In genomic region chr6:122874720-122875389, GRCm38 (mm10) we compare ENCODE assay signal across 8 mouse cellular contexts. TPM values are rescaled to one million over a fixed set of nuclear protein-coding genes. Genes with fewer than 3 reads are reported as not detected.
DNase-seq lines count a peak whose midpoint lies in the region; ATAC-seq and TF ChIP-seq lines count a peak whose summit lies in the region.

No protein-coding gene starts in this region.

- peak overlapping the region; percentile 89 for H3K4me3 ChIP-seq in heart, embryonic 11.5 days (ENCODE audit: low read depth, low read length)
- H3K4me3 ChIP-seq in E14TG2a.4 (replicated peaks; ENCODE audit: low read length), result peak overlapping the region; percentile 98
- H3K4me3 ChIP-seq in intestine, embryonic 15.5 days (replicated peaks), result peak overlapping the region; percentile 84
- peak overlapping the region; percentile 81 for H3K4me3 ChIP-seq in midbrain, embryonic 12.5 days

- H3K4me1 ChIP-seq in heart, embryonic 11.5 days (ENCODE audit: control insufficient read depth, insufficient read depth, low read length), result peaks cover 5% of the 10 kb centered on the region
- peaks cover 50% of the 10 kb centered on the region for H3K4me1 ChIP-seq in E14TG2a.4 (replicated peaks; ENCODE audit: low read depth, low read length)
- 0 out of 2 replicates have a peak, but pooled peaks cover 5% of the 10 kb centered on the region for H3K4me1 ChIP-seq in intestine, embryonic 15.5 days (replicated peaks)
- peaks cover 10% of the 10 kb centered on the region for H3K4me1 ChIP-seq in midbrain, embryonic 12.5 days

- intact Hi-C loops in gastrocnemius, postnatal 36 days (cut with DNase I), result loop anchor here (5.0 kb wide), 3 partner anchors 43 to 133 kb away; no protein-coding TSS in a partner anchor

- no peaks in the 10 kb centered on the region for H3K27me3 ChIP-seq in heart, embryonic 11.5 days (ENCODE audit: control insufficient read depth, insufficient read depth, low read length)
- no peaks in the 10 kb centered on the region for H3K27me3 ChIP-seq in E14TG2a.4 (ENCODE audit: insufficient read depth, low read length)
- H3K27me3 ChIP-seq in intestine, embryonic 15.5 days (replicated peaks), result no peaks in the 10 kb centered on the region
- H3K27me3 ChIP-seq in midbrain, embryonic 12.5 days, result 0 out of 2 replicates have a peak, but pooled peaks cover 4% of the 10 kb centered on the region

- H3K36me3 ChIP-seq in heart, embryonic 11.5 days (ENCODE audit: control insufficient read depth, insufficient read depth, low read length), result 0 out of 2 replicates have a peak, but pooled peaks cover 2% of the 10 kb centered on the region
- peaks cover 44% of the 10 kb centered on the region for H3K36me3 ChIP-seq in E14TG2a.4 (ENCODE audit: insufficient read depth, low read length)
- H3K36me3 ChIP-seq in intestine, embryonic 15.5 days, result no peaks in the 10 kb centered on the region
- peaks cover 17% of the 10 kb centered on the region for H3K36me3 ChIP-seq in midbrain, embryonic 12.5 days

- H3K4me2 ChIP-seq in heart, embryonic 11.5 days, result peak overlapping the region; percentile 74
- peak overlapping the region; percentile 54 for H3K4me2 ChIP-seq in intestine, embryonic 15.5 days (replicated peaks)
- peak overlapping the region; percentile 59 for H3K4me2 ChIP-seq in midbrain, embryonic 12.5 days (replicated peaks)

- peak; percentile 67 for ATAC-seq in heart, embryonic 11.5 days (replicated peaks; ENCODE audit: insufficient number of reproducible peaks, low FRiP score, low TSS enrichment)
- ATAC-seq in intestine, embryonic 15.5 days, result peak; percentile 77
- peak; percentile 81 for ATAC-seq in midbrain, embryonic 12.5 days (ENCODE audit: low FRiP score, low read depth)

- peak overlapping the region; percentile 81 for H3K9ac ChIP-seq in heart, embryonic 11.5 days (ENCODE audit: low read depth, low read length)
- H3K9ac ChIP-seq in intestine, embryonic 15.5 days, result peak overlapping the region; percentile 94
- peak overlapping the region; percentile 87 for H3K9ac ChIP-seq in midbrain, embryonic 12.5 days (replicated peaks)

- TF ChIP-seq CTCF in E14TG2a.4 (conservative IDR thresholded peaks at IDR 0.05; ENCODE audit: low read length), result no peak

- no peak for DNase-seq in heart, adult 9 months (ENCODE audit: low spot score in 2 of 2)
- DNase-seq in embryo, embryonic 11.5 days (ENCODE audit: low read depth, low spot score), result peak; percentile 32
- DNase-seq in layer of hippocampus, adult 18-20 months (ENCODE audit: low spot score in 2 of 2), result no peak
- DNase-seq in gastrocnemius, postnatal 36 days, result no peak

- 1% methylated on average over 31 of the region's 31 CpGs for WGBS in heart, embryonic 11.5 days (ENCODE audit: insufficient replicate concordance)
- WGBS in intestine, embryonic 15.5 days, result under 1% methylated on average over 31 of the region's 31 CpGs
- WGBS in midbrain, embryonic 12.5 days, result under 1% methylated on average over 31 of the region's 31 CpGs

- peak overlapping the region; percentile 78 for H3K27ac ChIP-seq in heart, embryonic 11.5 days (ENCODE audit: low read depth, low read length)
- peak overlapping the region; percentile 88 for H3K27ac ChIP-seq in intestine, embryonic 15.5 days
- peak overlapping the region; percentile 91 for H3K27ac ChIP-seq in midbrain, embryonic 12.5 days (replicated peaks)

- H3K9me3 ChIP-seq in heart, embryonic 11.5 days (replicated peaks; ENCODE audit: control insufficient read depth, low read length), result no peaks in the 10 kb centered on the region
- no peaks in the 10 kb centered on the region for H3K9me3 ChIP-seq in E14TG2a.4 (ENCODE audit: low read length)
- H3K9me3 ChIP-seq in intestine, embryonic 15.5 days, result no peaks in the 10 kb centered on the region
- H3K9me3 ChIP-seq in midbrain, embryonic 12.5 days, result no peaks in the 10 kb centered on the region

RNA-seq across cellular contexts. Expression of gene Necap1, which starts 0.6 kb away (rescaled TPM):
- 64.4 and 67.8 TPM in 2 replicates for polyA plus RNA-seq in heart, embryonic 11.5 days (2014; fragmentation: Nextera tagmentation; extraction: Ambion mirVana)
- 56.3 and 59.8 TPM in 2 replicates for polyA plus RNA-seq in intestine, embryonic 15.5 days (2015; fragmentation: Nextera tagmentation; extraction: Ambion mirVana)
- 77.3 and 77.9 TPM in 2 replicates for polyA plus RNA-seq in midbrain, embryonic 12.5 days (2016; fragmentation: Nextera tagmentation; extraction: Ambion mirVana)
- 100 to 1,000 TPM; 212 to 213 TPM for total RNA-seq in layer of hippocampus, adult 18-20 months (2021)
- 10 to 100 TPM; 13.2 to 13.8 TPM for total RNA-seq in gastrocnemius, postnatal 36 days (2021)

RNA-seq across cellular contexts. Expression of gene C3ar1, which starts 18.9 kb away (rescaled TPM):
- polyA plus RNA-seq in heart, embryonic 11.5 days (2014; fragmentation: Nextera tagmentation; extraction: Ambion mirVana), result 1.4 and 1.5 TPM in 2 replicates
- polyA plus RNA-seq in intestine, embryonic 15.5 days (2015; fragmentation: Nextera tagmentation; extraction: Ambion mirVana), result 2.5 TPM in 2 replicates
- 1.6 and 1.8 TPM in 2 replicates for polyA plus RNA-seq in midbrain, embryonic 12.5 days (2016; fragmentation: Nextera tagmentation; extraction: Ambion mirVana)
- total RNA-seq in layer of hippocampus, adult 18-20 months (2021), result under 1 TPM; 0.38 to 0.79 TPM
- total RNA-seq in gastrocnemius, postnatal 36 days (2021), result under 1 TPM; 0.54 to 0.81 TPM

RNA-seq across cellular contexts. Expression of gene Clec4a1, which starts 46.8 kb away (rescaled TPM):
- polyA plus RNA-seq in heart, embryonic 11.5 days (2014; fragmentation: Nextera tagmentation; extraction: Ambion mirVana), result 0.14 and 0.43 TPM in 2 replicates
- polyA plus RNA-seq in intestine, embryonic 15.5 days (2015; fragmentation: Nextera tagmentation; extraction: Ambion mirVana), result 3.9 and 4.3 TPM in 2 replicates
- 1.7 and 1.9 TPM in 2 replicates for polyA plus RNA-seq in midbrain, embryonic 12.5 days (2016; fragmentation: Nextera tagmentation; extraction: Ambion mirVana)
- total RNA-seq in layer of hippocampus, adult 18-20 months (2021), result under 1 TPM; 0.27 to 0.41 TPM
- 1 to 10 TPM in 1 of 2 experiments, under 1 TPM in 1; 0.82 to 1.4 TPM for total RNA-seq in gastrocnemius, postnatal 36 days (2021)

RNA-seq across cellular contexts. Expression of gene Foxj2, which starts 55.1 kb away (rescaled TPM):
- polyA plus RNA-seq in heart, embryonic 11.5 days (2014; fragmentation: Nextera tagmentation; extraction: Ambion mirVana), result 4.9 and 5.9 TPM in 2 replicates
- polyA plus RNA-seq in intestine, embryonic 15.5 days (2015; fragmentation: Nextera tagmentation; extraction: Ambion mirVana), result 3.9 and 4.5 TPM in 2 replicates
- polyA plus RNA-seq in midbrain, embryonic 12.5 days (2016; fragmentation: Nextera tagmentation; extraction: Ambion mirVana), result 5.7 and 5.8 TPM in 2 replicates
- 10 to 100 TPM; 29.1 to 29.9 TPM for total RNA-seq in layer of hippocampus, adult 18-20 months (2021)
- 10 to 100 TPM; 19.8 to 22.4 TPM for total RNA-seq in gastrocnemius, postnatal 36 days (2021)
